Mouse (Mus musculus): ENCODE results near the gene Pitpnc1.

The Pitpnc1 gene

DNA sequence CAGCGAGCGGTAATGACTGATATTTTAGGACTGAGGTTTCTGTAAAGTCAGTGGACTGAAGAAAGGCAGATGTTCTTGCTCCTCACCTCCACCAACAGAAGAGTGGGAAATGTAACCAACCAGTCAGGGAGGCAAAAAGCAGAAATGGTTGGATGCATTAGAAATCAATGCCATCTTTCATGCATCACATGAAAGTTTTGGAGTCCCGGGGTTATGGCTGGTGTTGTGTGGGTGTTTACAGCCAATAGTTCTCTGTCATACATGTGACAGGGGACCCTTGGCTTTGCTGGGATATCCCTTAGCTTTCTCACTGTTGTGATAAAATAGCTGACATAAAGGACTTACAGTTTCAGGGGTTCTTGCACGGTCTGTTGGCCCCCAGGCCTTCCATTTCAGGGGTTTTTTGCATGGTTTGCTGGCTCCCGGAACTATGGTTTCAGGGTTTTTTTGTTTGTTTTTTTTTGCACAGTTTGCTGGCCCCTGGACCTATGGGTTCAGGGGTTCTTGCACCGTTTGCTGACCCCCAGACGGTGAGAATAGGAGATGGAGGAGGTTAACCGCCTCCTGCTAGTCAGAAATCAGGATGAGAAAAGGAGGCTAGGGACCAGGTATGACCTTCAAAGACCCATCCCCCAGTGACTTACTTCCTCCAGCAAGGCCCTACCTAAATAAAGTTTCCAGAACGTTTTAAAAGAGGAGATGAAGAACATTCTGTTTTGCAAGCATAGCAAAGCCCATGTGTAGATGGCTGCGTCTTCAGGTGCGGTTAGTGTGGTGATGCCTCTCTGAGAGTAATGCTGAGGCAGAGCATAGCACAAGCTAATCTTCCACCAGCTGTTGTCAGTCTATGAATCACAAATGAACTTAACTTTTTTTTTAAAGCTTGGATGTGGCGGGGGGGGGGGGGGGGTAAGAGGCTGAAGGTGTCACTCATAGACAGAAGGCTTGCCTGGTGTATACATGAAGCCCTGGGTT lies 27.1 kb downstream of the Pitpnc1 start:
- DNase-seq (ENCODE audit: low spot score) = no peak

- DNase-seq (ENCODE audit: low spot score) = no peak
Observed at GRCm38 (mm10) chr11:107441050-107441449, 29.4 kb downstream of the Pitpnc1 start.

GRCm38 (mm10) chr11:107438140-107438539 lies 32.4 kb downstream of the Pitpnc1 start:
- no peak for DNase-seq (ENCODE audit: low spot score)

- no peak for DNase-seq (ENCODE audit: low spot score)
Observed at GRCm38 (mm10) chr11:107437723-107438122, 32.8 kb downstream of the Pitpnc1 start.

DNA sequence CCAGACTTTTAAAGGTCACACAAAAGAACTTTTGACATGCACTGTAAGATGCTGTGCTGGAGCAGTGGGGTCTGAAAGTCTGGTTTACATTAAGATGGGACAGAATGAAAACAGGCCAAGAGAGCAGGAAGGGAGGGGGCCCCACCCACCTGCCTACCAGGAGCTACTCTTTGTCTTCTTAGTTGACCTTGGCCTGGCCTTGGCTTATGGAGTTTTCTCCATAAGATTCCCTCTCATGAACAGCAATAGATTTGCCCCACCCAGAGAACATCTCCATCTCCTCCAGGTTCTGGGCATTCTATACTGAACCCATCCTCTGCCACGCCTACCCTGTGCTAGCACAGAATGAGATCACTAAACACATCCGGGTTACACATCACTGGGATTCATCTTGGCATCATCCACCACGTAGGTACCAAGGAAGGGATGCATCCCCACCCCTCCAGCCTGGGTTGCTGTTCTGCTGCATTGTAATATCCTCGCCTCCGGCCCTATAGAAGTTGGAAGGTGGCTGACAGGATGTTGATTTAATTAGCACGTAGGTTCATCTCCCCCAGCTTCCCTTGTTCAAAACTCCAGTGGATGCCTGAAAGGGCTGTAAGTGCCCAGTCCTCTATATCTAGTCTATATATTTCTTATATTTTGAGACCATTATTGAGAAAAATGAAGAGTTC lies 34.6 kb downstream of the Pitpnc1 start:
- no peak for DNase-seq (ENCODE audit: low spot score)

DNA sequence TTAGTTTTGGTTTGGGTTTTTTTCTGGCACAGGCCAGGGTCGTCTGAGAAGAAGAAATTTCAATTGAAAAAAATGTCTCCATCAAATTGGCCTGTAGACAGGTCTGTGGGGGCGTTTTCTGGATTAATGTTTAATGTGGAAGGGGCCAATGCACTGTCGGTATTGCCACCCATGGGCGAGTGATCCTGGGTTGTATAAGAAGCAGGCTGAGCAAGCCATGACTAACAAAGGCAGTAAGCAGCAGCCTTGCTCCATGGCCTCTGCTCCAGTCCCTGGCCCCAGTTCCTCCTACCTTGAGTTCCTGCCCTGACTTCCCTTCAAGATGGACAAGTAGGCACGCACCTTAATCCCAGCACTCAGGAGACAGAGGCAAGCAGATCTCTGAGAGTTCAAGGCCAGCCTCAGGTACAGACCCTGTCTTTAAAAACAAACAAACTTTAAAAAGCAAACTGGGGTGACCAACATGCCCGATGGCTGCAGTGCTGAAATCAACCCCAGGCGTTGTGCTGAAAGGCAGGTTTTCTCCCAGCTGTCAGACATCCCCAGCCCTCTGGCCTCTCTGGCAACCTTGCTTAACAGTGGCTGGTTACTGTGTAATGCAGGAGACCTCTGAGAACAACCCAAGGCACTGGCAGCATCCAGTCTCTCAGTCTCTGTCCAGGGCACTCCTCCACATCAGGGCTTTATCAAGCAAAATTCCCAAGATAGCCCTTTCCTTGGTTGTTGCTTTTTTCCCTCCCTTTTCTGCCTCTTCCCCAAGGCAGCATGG lies 39.1 kb downstream of the Pitpnc1 start:
- no peak for DNase-seq (ENCODE audit: low spot score)

GRCm38 (mm10) chr11:107428011-107428410 lies 42.5 kb downstream of the Pitpnc1 start:
- DNase-seq (ENCODE audit: low spot score) = no peak

DNA sequence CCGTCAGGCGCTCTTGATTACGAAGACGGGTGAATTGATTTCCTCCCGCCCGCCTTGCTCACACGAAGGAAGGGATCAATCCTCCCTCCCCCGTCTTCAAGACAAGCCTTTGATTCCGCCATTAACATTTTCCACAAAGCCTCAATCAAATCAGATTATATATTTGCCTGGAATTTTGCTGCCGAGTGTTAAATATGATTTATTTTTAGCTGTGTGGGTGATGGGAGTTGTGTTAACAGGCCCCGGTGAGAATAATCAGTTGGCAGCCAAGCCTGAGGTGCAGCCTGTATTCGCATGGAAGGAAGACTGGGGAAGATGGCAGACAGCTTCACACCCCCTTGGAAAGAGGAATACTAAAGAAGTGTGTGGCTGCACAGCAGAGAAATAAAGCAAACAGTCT lies 46.3 kb downstream of the Pitpnc1 start:
- DNase-seq (ENCODE audit: low spot score) = no peak

DNA sequence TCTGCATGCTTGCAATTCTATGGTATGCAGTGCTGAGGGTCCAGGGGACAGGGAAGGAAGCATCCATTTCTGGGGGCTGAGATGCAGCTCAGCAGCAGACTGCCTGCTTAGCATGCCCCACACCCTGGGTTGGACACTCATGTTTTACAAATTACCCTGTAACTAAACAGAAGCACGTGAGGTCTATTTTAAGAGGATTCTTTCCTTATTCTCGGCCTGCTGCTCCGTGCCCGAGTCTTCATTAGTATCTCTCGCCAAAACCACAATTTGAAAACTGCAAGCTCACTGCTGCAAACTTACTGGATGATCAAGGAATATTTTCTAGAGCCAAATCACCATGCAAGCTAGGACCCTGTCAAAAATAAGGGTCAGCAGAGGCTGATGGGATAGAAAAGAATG lies 48.1 kb downstream of the Pitpnc1 start:
- DNase-seq (ENCODE audit: low spot score) = no peak

DNA sequence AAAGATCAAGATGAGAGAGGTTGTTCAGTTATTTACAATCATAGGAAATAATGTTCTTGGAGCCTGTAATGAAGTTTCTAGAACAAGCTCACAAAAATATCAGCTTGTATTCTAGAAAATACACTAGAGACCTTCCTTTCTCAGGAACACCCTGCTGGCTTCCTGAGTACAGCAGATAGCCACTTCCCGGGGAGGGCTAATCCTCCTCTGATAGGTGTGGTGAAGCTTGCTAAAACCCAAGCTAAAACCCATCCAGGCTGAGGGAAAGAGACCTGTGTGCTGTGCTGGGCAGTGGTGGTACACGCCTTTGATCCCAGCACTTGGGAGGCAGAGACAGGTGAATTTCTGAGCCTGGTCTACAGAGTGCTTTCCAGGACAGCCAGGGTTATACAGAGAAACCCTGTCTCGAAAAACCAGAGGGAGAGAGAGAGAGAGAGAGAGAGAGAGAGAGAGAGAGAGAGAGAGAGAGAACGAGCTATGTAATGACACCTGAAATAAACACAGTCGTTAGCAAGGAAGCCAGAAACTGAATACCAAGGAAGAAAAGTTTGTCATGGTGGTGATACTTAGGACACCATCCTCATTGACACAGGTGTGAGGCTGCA lies 48.6 kb downstream of the Pitpnc1 start:
- DNase-seq (ENCODE audit: low spot score) = no peak

DNA sequence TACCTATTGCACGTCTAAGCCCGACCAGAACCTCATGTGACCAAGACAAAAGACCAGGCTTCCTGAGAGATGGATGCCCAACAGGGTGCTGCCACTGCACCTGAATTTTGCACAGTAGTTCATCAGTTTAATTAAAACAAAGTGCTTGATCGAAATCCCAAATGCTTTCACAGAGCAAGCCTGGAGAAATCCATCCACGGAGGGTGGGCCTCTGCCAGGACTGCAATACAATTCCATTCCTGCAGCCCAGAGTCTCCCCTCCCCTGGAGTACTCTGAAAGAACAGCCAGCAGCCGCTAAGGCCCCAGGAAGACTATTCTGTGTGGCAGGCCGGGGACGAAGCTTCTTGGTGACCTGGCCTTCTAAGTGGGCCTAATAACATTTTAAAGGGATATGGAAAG lies 50.6 kb downstream of the Pitpnc1 start:
- DNase-seq (ENCODE audit: low spot score) = no peak

- no peak for DNase-seq (ENCODE audit: low spot score)
Observed at GRCm38 (mm10) chr11:107417041-107417583, 53.4 kb downstream of the Pitpnc1 start.

GRCm38 (mm10) chr11:107416561-107416926 lies 54.0 kb downstream of the Pitpnc1 start:
- no peak for DNase-seq (ENCODE audit: low spot score)

GRCm38 (mm10) chr11:107415901-107416560 lies 54.5 kb downstream of the Pitpnc1 start:
- no peak for DNase-seq (ENCODE audit: low spot score)

DNA sequence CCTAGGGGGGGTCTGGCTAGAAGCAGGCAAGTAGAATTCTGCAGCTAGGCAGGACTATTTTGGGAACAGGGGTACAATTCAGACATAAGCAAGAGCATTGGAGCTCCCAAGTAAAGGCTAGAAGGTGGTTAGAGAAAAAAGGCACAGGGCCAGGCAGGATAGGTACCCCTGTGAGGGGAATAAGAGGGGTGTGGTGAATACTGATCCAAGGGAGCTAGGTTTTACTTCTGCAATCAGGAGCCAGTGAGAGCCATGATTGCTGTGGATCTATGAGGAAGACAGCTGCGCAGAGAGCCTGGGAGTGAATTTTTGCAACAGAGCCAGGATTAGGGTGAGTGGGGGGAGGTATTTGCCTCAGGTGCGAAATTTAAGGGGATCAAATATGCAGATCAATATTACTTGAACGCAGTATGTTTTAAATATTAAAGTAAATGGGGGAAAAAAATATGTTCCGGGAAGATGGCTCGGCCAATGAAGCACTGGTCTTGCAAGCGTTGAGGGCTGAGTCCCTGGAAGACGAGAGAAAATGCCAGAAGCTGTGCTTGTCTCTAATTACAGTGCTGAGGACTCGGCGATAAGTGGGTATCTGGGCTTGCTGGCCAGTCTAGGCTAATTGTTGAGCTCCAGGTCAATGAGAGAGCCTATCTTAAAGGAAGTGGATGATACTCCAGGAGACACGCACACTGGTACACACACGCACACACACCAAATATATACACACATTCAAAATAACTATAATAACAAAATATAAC lies 55.3 kb downstream of the Pitpnc1 start:
- DNase-seq (ENCODE audit: low spot score) = no peak

GRCm38 (mm10) chr11:107413251-107413655 lies 57.2 kb downstream of the Pitpnc1 start:
- DNase-seq (ENCODE audit: low spot score) = no peak

- DNase-seq (ENCODE audit: low spot score) = no peak
Observed at GRCm38 (mm10) chr11:107412128-107412527, 58.4 kb downstream of the Pitpnc1 start.

GRCm38 (mm10) chr11:107411576-107411975 lies 58.9 kb downstream of the Pitpnc1 start:
- no peak for DNase-seq (ENCODE audit: low spot score)

- DNase-seq (ENCODE audit: low spot score) = no peak
Observed at GRCm38 (mm10) chr11:107410804-107411203, 59.7 kb downstream of the Pitpnc1 start.

DNA sequence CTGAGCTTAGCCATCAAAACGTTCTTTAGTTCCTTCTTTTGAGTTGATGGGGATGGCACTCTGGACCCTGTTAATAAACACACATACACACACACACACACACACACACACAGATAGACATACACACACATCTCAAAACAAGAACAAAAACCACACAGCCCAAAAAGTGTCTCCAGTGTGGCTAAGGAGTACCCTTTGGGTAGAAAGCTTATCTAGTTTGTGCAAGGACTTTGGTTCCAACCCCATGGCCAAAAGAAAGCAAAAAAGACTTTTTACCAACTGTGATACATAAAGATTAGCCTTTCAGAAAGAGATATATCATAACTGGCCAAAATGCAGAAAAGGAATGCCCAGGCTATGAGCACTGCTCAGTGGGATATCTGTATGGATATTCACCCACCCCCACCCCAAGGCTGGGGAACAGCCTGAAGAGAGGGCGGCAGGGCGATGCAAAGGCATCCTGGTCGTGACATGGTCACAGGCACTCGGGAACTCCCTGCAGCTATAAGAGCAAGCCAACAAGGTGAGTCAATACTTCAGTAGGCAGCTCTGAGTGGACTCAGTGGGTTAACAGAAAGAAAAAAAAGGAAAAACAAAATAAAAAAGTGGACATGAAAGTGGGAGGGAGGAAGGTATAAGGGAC lies 60.3 kb downstream of the Pitpnc1 start:
- no peak for DNase-seq (ENCODE audit: low spot score)
